Mouse (Mus musculus): ENCODE measurements around the gene Gm49336.

The Gm49336 gene

GRCm38 (mm10) chr14:60238551-60238950, 12.8 kb downstream of the Gm49336 start:
- no peak for DNase-seq (ENCODE audit: low spot score)

GRCm38 (mm10) chr14:60219886-60220285, 31.4 kb downstream of the Gm49336 start:
- no peak for DNase-seq (ENCODE audit: low spot score)

- no peak for DNase-seq (ENCODE audit: low spot score)
Observed at GRCm38 (mm10) chr14:60217616-60218015, 33.7 kb downstream of the Gm49336 start.

GRCm38 (mm10) chr14:60216125-60216524, 35.2 kb downstream of the Gm49336 start:
- DNase-seq (ENCODE audit: low spot score) = no peak

- DNase-seq (ENCODE audit: low spot score) = no peak
Observed at GRCm38 (mm10) chr14:60215000-60215399, 36.3 kb downstream of the Gm49336 start.

GRCm38 (mm10) chr14:60214040-60214439, 37.3 kb downstream of the Gm49336 start:
- DNase-seq (ENCODE audit: low spot score) = no peak

- no peak for DNase-seq (ENCODE audit: low spot score)
Observed at GRCm38 (mm10) chr14:60209166-60209565, 42.1 kb downstream of the Gm49336 start.

GRCm38 (mm10) chr14:60204993-60205392, 46.3 kb downstream of the Gm49336 start:
- DNase-seq (ENCODE audit: low spot score) = no peak

GRCm38 (mm10) chr14:60196884-60197283, 54.4 kb downstream of the Gm49336 start, which contains the start of gene Atp8a2:
TSS of gene Atp8a2 (minus strand) at chr14:60197179.
- no peak for DNase-seq (ENCODE audit: low spot score)

GRCm38 (mm10) chr14:60195999-60196398, 55.3 kb downstream of the Gm49336 start:
- DNase-seq (ENCODE audit: low spot score) = no peak

GRCm38 (mm10) chr14:60194606-60195005, 56.7 kb downstream of the Gm49336 start:
- DNase-seq (ENCODE audit: low spot score) = no peak

- DNase-seq (ENCODE audit: low spot score) = no peak
Observed at GRCm38 (mm10) chr14:60189771-60190170, 61.5 kb downstream of the Gm49336 start.

- DNase-seq (ENCODE audit: low spot score) = peak; percentile 44
Observed at GRCm38 (mm10) chr14:60188201-60188825, 63.0 kb downstream of the Gm49336 start.

GRCm38 (mm10) chr14:60181306-60181705, 70.0 kb downstream of the Gm49336 start:
- DNase-seq (ENCODE audit: low spot score) = no peak

- no peak for DNase-seq (ENCODE audit: low spot score)
Observed at GRCm38 (mm10) chr14:60178571-60178955, 72.7 kb downstream of the Gm49336 start.

GRCm38 (mm10) chr14:60177614-60178570, 73.4 kb downstream of the Gm49336 start:
- no peak for DNase-seq (ENCODE audit: low spot score)

GRCm38 (mm10) chr14:60176891-60177613, 74.3 kb downstream of the Gm49336 start:
- DNase-seq (ENCODE audit: low spot score) = peak; percentile 51

- DNase-seq (ENCODE audit: low spot score) = no peak
Observed at GRCm38 (mm10) chr14:60176469-60176890, 74.8 kb downstream of the Gm49336 start.

- no peak for DNase-seq (ENCODE audit: low spot score)
Observed at GRCm38 (mm10) chr14:60172286-60173055, 78.8 kb downstream of the Gm49336 start.

GRCm38 (mm10) chr14:60170845-60171610, 80.3 kb downstream of the Gm49336 start:
- no peak for DNase-seq (ENCODE audit: low spot score)

GRCm38 (mm10) chr14:60163367-60163766, 87.9 kb downstream of the Gm49336 start:
- no peak for DNase-seq (ENCODE audit: low spot score)
